Mouse (Mus musculus) neural tube, embryonic 15.5 days (tissue): ENCODE data around the gene Sprr2a3. TPM values are rescaled to one million over a fixed set of nuclear protein-coding genes. Genes with fewer than 3 reads are reported as not detected.
"Not testable (repeated sequence)": the region's sequence is repeated elsewhere in the genome, so short reads cannot be mapped to it uniquely, and the experiment has no call there.

Experiments used
- ATAC-seq: fragments of 200-750 bp; cut with Nextera tagmentation; 2 replicates; pipeline ENCODE4 v1.8.0; 2017; ENCODE audit warnings: mild to moderate bottlenecking, moderate TSS enrichment, moderate library complexity; ENCODE audit not compliant: low FRiP score
- H3K27ac ChIP-seq: fragments of 300-500 bp; sonication (generic); replicated peaks from 2 replicates; pipeline ENCODE4 v1.5.1; 2015; ENCODE audit warnings: mild to moderate bottlenecking, inconsistent platforms
- H3K27me3 ChIP-seq: fragments of 300-500 bp; sonication (generic); replicated peaks from 2 replicates; pipeline ENCODE4 v1.6.1; 2015; ENCODE audit warnings: inconsistent platforms
- H3K36me3 ChIP-seq: fragments of 300-500 bp; sonication (generic); 2 replicates; pipeline ENCODE4 v1.6.1; 2015; ENCODE audit warnings: inconsistent platforms
- H3K4me1 ChIP-seq: fragments of 300-500 bp; sonication (generic); 2 replicates; pipeline ENCODE4 v1.6.1; 2015; ENCODE audit warnings: inconsistent platforms
- H3K4me2 ChIP-seq: fragments of 300-500 bp; sonication (generic); 2 replicates; pipeline ENCODE4 v1.6.1; 2015; ENCODE audit warnings: inconsistent platforms, mild to moderate bottlenecking, moderate library complexity
- H3K4me3 ChIP-seq: fragments of 300-500 bp; sonication (generic); replicated peaks from 2 replicates; pipeline ENCODE4 v1.5.1; 2015; ENCODE audit warnings: mild to moderate bottlenecking, inconsistent platforms
- H3K9ac ChIP-seq: fragments of 300-500 bp; sonication (generic); replicated peaks from 2 replicates; pipeline ENCODE4 v1.6.1; 2015; ENCODE audit warnings: mild to moderate bottlenecking, inconsistent platforms
- H3K9me3 ChIP-seq: fragments of 300-500 bp; sonication (generic); replicated peaks from 2 replicates; pipeline ENCODE4 v1.6.1; 2016; ENCODE audit warnings: inconsistent platforms
- WGBS: fragments of 180-500 bp; shearing (Covaris S2); methylation state at CpG from one replicate; pipeline ENCODE4 v1.1.7; 2015; ENCODE audit warnings: mixed read lengths; 5-methylcytosine and 5-hydroxymethylcytosine counted together
- polyA plus RNA-seq: library from polyadenylated mRNA; unstranded; fragments of >200 nt; fragmentation: Nextera tagmentation; extraction: Ambion mirVana; gene quantifications from 2 replicates; pipeline ENCODE4 v1.2.1, GENCODE M21; 2015

Gene Sprr2a3
- polyA plus RNA-seq: 5.6 TPM in 1 of 2 replicates, not detected in the other

DNA sequence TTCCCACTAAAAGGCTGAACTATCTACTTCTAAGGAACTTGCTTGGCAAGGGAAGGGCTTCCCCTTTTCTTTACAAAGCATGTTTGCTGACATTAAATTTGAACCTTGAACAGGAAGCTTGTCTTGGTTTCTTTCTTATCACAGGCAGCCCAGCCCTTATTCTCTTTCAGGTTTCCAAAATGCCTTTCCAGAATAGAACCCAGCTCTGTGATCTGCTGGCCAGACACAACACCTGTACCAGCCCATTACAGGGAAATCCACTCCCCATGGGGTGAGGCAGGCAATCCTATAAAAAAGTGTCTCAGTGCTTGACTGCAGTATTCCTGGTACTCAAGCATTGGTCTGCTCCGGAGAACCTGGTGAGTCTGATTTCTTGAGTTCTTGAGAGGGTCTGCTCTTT is at the start of gene Sprr2a3:
Gene Sprr2a3 (plus strand): TSS at position 317 of the 400 bp plus-strand sequence.
- ATAC-seq, H3K4me1 ChIP-seq, H3K4me3 ChIP-seq, H3K4me2 ChIP-seq, H3K9me3 ChIP-seq, H3K27ac ChIP-seq, H3K9ac ChIP-seq, H3K27me3 ChIP-seq, H3K36me3 ChIP-seq: not testable (repeated sequence)
- 97% methylated on average over 1 of the region's 1 CpGs for WGBS

DNA sequence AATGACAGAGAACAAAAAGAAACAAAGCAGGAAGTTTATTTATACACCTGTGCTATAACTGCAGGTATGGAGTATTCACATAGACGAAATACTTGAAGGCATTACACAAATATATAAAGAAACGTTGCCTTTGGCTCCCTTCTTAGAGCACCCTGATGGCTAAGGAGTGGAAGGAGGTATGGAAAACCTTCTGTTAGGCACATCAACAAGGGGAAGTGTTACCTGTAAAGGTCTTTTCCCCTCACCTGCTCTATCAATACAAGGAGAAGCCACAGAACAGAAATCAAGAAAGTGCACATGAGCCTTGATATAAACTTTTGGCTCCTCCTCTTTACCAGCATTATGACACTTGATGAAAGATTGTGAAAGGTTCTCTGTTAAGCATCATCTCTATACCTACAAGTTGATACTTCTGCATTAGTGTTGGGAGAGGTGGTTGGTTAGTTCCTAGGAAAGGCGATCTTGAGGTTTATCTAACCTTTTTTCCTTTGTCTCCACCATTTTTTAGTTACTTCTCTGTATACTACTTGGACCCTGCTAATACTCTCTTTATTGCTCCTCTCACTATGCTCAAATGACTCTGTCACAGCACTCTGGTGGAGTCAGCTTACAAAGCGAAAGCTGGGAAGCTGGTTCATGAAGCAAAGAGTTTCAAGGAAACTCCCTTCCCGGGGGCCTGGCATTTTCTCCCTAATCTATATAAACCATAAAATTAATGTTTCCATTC is 48.6 kb upstream of the Sprr2a3 start:
- not testable (repeated sequence) for ATAC-seq, H3K36me3 ChIP-seq, H3K9ac ChIP-seq, H3K4me2 ChIP-seq, H3K27ac ChIP-seq, H3K4me3 ChIP-seq, H3K27me3 ChIP-seq, H3K9me3 ChIP-seq, H3K4me1 ChIP-seq
- no CpG with 5 or more reads among the region's 5 CpGs for WGBS

DNA sequence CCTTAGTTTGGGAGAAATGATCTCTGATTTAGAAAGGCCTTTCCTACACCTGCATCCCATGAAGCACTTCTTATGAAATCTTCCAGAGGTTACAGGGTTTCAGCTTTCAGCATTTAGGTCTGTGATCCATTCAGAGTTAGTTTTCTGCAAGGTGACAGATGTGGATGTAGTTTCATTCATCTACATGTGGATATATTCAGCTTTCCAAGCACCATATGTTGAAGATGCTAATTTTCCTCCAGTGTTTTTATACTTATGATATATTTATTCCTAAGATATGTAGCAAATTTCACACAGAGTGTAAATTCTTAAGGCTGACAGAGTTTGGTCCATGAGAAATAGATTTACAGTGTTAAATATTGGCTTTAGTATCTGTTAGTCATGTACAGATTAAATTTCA is 46.5 kb upstream of the Sprr2a3 start:
- H3K9ac ChIP-seq, H3K27ac ChIP-seq, H3K27me3 ChIP-seq, H3K36me3 ChIP-seq, ATAC-seq, H3K4me2 ChIP-seq, H3K4me3 ChIP-seq, H3K4me1 ChIP-seq, H3K9me3 ChIP-seq: not testable (repeated sequence)

DNA sequence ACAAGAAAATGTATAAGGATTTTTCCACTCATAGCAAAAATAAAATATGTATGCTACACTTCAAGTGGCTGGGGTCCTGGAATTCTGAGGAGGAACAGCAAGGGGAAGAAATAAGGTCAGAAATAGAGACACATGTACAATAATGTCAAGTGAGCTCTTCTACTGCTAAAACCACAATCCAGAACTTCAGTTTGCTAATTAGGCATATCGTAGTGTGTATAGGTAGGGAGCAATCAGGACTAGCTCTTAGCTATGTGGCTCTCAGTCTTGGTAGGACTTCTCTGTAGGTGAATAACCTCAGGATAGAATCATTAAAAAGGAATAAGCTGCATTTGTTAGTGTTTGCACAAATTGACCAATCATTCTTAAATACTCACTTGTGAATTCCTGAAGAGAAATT is 46.0 kb upstream of the Sprr2a3 start:
- H3K9ac ChIP-seq, H3K9me3 ChIP-seq, H3K4me2 ChIP-seq, ATAC-seq, H3K4me1 ChIP-seq, H3K27ac ChIP-seq, H3K36me3 ChIP-seq, H3K4me3 ChIP-seq, H3K27me3 ChIP-seq: not testable (repeated sequence)
- no CpG with 5 or more reads among the region's 1 CpGs for WGBS

DNA sequence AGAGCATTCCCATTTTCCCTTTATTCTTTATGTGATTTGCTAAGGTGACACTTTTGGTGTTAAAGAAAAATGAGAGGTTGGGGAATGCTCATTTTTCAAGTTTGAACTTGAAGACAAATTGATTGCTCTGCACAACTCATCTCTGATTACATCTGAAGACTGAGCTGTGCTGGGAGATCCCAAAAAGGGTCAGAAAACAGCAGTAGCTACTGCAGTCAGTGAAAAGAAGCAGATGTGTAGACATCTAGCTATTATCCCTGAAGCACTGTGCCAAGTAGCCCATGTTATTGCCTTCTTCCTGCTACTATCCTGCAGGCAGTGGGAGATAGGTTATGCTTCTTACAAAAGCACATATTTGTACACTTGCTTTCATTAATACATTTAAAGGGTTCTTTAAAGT is 40.4 kb upstream of the Sprr2a3 start:
- ATAC-seq: peak; percentile 42; the same call in 1 of the 2 replicates
- not testable (repeated sequence) for H3K9me3 ChIP-seq

DNA sequence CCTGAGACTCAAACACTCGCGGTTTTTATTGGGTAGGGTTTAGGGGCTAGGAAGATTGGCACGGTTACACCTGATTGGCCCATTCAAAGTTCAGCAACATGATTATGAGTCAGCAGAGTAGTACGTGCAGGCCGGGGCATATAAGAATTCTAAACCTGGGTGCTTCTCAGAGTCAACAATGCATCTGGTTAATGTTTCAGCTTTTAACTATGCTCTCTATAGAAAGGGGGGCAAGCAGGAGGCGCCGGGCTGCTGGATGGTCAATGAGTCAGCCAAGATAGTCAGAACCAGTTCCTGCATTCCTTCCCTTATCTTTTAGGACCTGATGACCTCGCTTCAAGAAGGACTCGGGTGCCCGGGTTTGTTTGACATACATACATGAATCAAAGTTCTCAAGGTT is 39.0 kb upstream of the Sprr2a3 start:
- no CpG with 5 or more reads among the region's 10 CpGs for WGBS
- H3K4me2 ChIP-seq, H3K4me1 ChIP-seq, H3K27me3 ChIP-seq, H3K9me3 ChIP-seq, H3K9ac ChIP-seq, H3K4me3 ChIP-seq, ATAC-seq, H3K27ac ChIP-seq, H3K36me3 ChIP-seq: not testable (repeated sequence)

More for the DNA sequence above, 40.4 kb upstream of the Sprr2a3 start:
- H3K27ac ChIP-seq, H3K4me3 ChIP-seq, H3K36me3 ChIP-seq, H3K9ac ChIP-seq, H3K27me3 ChIP-seq, H3K4me1 ChIP-seq, H3K4me2 ChIP-seq: not testable (repeated sequence)

DNA sequence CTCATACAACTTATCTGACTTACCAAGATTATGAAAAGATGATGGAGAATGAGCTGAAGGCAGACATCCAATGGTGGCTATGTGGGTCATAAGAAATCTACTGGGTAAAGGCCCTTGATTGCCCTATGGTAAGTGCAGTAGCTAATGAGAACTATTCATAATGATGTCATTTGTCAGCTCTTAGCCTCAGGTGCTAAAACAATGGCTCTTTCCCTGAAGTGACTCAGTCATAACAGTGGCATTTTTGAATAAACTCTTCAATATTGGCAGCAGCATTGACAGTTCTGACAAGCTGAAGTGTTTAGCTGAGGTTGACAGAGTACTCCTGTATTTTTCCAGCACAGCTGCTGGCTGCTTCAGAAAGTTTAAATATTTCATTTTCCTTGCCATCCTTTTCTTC is 36.7 kb upstream of the Sprr2a3 start:
- H3K27me3 ChIP-seq, H3K9me3 ChIP-seq, H3K36me3 ChIP-seq, H3K4me3 ChIP-seq, H3K9ac ChIP-seq, ATAC-seq, H3K4me1 ChIP-seq, H3K27ac ChIP-seq, H3K4me2 ChIP-seq: not testable (repeated sequence)

DNA sequence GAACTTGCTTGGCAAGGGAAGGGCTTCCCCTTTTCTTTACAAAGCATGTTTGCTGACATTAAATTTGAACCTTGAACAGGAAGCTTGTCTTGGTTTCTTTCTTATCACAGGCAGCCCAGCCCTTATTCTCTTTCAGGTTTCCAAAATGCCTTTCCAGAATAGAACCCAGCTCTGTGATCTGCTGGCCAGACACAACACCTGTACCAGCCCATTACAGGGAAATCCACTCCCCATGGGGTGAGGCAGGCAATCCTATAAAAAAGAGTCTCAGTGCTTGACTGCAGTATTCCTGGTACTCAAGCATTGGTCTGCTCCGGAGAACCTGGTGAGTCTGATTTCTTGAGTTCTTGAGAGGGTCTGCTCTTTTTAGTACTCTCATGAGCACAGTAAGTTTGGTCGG is 34.8 kb upstream of the Sprr2a3 start:
- H3K4me1 ChIP-seq, H3K9me3 ChIP-seq, H3K4me3 ChIP-seq, H3K36me3 ChIP-seq, H3K27ac ChIP-seq, H3K27me3 ChIP-seq, H3K9ac ChIP-seq, H3K4me2 ChIP-seq, ATAC-seq: not testable (repeated sequence)
- WGBS: 89% methylated on average over 2 of the region's 2 CpGs

DNA sequence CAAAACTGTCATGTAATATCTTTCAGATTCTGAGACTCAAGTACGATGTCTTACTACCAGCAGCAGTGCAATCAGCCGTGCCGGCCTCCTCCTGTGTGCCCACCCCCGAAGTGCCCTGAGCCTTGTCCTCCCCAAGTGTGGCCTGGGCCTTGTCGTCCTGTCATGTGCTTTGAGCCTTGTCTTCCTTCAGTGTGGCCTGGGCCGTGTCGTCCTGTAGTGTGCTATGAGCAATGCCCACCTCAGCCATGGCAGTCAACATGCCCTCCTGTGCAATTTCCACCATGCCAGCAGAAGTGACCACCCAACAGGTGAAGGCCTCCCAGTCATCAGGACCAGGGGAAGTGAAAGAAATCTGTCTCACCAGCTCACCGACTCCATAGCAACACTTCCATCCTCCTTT is 31.4 kb upstream of the Sprr2a3 start:
- not testable (repeated sequence) for H3K27ac ChIP-seq, H3K36me3 ChIP-seq, H3K4me1 ChIP-seq, H3K9me3 ChIP-seq, H3K9ac ChIP-seq, H3K27me3 ChIP-seq, H3K4me2 ChIP-seq, H3K4me3 ChIP-seq
- WGBS: no CpG with 5 or more reads among the region's 8 CpGs
- ATAC-seq: peak; percentile 45; the same call in 1 of the 2 replicates

DNA sequence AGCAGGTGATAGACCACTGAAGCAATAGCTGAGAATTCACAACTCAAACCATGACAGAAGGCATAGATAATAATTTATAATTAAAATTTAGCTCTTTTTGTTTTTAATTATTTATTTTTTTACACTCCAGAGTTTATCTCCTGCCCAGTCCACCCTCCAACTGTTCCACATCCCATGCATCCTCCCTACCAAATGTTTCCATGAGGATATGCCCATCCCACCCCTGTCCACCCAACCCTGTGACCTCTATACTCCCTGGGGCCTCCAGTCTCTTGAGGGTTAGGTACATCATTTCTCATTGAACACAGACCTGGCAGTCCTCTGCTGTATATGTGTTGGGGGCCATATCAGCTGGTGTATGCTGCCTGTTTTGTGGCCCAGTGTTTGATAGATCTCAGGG is 26.7 kb upstream of the Sprr2a3 start:
- H3K4me3 ChIP-seq, ATAC-seq, H3K9ac ChIP-seq, H3K9me3 ChIP-seq, H3K27me3 ChIP-seq, H3K4me2 ChIP-seq, H3K27ac ChIP-seq, H3K36me3 ChIP-seq, H3K4me1 ChIP-seq: not testable (repeated sequence)

DNA sequence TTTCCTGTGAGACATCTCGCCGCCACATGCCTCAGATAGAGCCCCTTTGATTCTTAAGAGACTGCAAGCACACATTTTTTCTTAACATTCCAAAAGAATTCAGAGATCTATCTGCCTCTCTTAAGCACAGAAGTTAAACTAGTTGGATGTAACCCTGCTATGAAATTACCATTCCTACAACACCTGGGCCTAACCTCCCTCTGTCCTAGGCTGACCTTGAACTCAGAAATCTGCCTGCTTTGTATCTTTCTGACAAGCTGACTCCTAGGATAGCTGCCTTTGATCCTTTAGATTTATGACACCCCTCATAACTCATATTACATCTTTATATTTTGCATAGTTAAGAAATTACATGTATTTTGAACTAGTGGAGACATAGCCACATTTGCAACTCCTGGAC is 21.8 kb upstream of the Sprr2a3 start:
- not testable (repeated sequence) for ATAC-seq

DNA sequence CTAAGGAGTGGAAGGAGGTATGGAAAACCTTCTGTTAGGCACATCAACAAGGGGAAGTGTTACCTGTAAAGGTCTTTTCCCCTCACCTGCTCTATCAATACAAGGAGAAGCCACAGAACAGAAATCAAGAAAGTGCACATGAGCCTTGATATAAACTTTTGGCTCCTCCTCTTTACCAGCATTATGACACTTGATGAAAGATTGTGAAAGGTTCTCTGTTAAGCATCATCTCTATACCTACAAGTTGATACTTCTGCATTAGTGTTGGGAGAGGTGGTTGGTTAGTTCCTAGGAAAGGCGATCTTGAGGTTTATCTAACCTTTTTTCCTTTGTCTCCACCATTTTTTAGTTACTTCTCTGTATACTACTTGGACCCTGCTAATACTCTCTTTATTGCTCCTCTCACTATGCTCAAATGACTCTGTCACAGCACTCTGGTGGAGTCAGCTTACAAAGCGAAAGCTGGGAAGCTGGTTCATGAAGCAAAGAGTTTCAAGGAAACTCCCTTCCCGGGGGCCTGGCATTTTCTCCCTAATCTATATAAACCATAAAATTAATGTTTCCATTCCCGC is 13.7 kb upstream of the Sprr2a3 start:
- not testable (repeated sequence) for H3K9ac ChIP-seq, H3K4me3 ChIP-seq, H3K27me3 ChIP-seq, H3K36me3 ChIP-seq, H3K4me2 ChIP-seq, H3K27ac ChIP-seq, H3K9me3 ChIP-seq, H3K4me1 ChIP-seq
- no CpG with 5 or more reads among the region's 4 CpGs for WGBS
- peak; percentile 25; the same call in 1 of the 2 replicates for ATAC-seq

More for the DNA sequence above, 21.8 kb upstream of the Sprr2a3 start:
- not testable (repeated sequence) for H3K27me3 ChIP-seq, H3K4me3 ChIP-seq, H3K9me3 ChIP-seq, H3K4me1 ChIP-seq, H3K4me2 ChIP-seq, H3K27ac ChIP-seq, H3K36me3 ChIP-seq, H3K9ac ChIP-seq
- no CpG with 5 or more reads among the region's 2 CpGs for WGBS

DNA sequence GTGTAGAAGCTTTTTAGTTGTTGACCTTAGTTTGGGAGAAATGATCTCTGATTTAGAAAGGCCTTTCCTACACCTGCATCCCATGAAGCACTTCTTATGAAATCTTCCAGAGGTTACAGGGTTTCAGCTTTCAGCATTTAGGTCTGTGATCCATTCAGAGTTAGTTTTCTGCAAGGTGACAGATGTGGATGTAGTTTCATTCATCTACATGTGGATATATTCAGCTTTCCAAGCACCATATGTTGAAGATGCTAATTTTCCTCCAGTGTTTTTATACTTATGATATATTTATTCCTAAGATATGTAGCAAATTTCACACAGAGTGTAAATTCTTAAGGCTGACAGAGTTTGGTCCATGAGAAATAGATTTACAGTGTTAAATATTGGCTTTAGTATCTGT is 11.7 kb upstream of the Sprr2a3 start:
- not testable (repeated sequence) for ATAC-seq, H3K9ac ChIP-seq, H3K27me3 ChIP-seq, H3K36me3 ChIP-seq, H3K4me3 ChIP-seq, H3K9me3 ChIP-seq, H3K4me1 ChIP-seq, H3K4me2 ChIP-seq, H3K27ac ChIP-seq
